Mouse (Mus musculus) ES-Bruce4 (cell line): ENCODE results near the gene Tmem189. TPM values are rescaled to one million over a fixed set of nuclear protein-coding genes. Genes with fewer than 3 reads are reported as not detected.

Source experiments
- H3K27ac ChIP-seq: 2 replicates; pipeline ENCODE4 v1.5.1; 2012; ENCODE audit warnings: low read length, inconsistent platforms; ENCODE audit not compliant: insufficient read depth
- H3K27me3 ChIP-seq: 2 replicates; pipeline ENCODE4 v1.6.1; 2012; ENCODE audit warnings: mild to moderate bottlenecking, low read length, inconsistent platforms; ENCODE audit not compliant: control insufficient read depth, poor library complexity, insufficient read depth, severe bottlenecking
- H3K36me3 ChIP-seq: 2 replicates; pipeline ENCODE4 v1.6.1; 2012; ENCODE audit warnings: inconsistent platforms, mild to moderate bottlenecking, low read length, moderate library complexity; ENCODE audit not compliant: control insufficient read depth, poor library complexity, insufficient read depth, severe bottlenecking
- H3K4me1 ChIP-seq: one replicate; pipeline ENCODE4 v1.8.1; 2011; ENCODE audit warnings: low read length; ENCODE audit not compliant: control insufficient read depth, insufficient read depth
- H3K4me3 ChIP-seq: 2 replicates; pipeline ENCODE4 v1.5.1; 2011; ENCODE audit warnings: low read depth, mild to moderate bottlenecking, low read length
- H3K9ac ChIP-seq: 2 replicates; pipeline ENCODE4 v1.6.1; 2012; ENCODE audit warnings: low read depth, mild to moderate bottlenecking, inconsistent platforms; ENCODE audit not compliant: poor library complexity, severe bottlenecking
- H3K9me3 ChIP-seq: replicated peaks from 2 replicates; pipeline ENCODE4 v1.6.1; 2012; ENCODE audit warnings: mild to moderate bottlenecking, low read length, inconsistent platforms; ENCODE audit not compliant: control insufficient read depth, poor library complexity, insufficient read depth, severe bottlenecking
- CTCF ChIP-seq: IDR thresholded peaks from one replicate; pipeline ENCODE4 v1.8.1; 2011; ENCODE audit warnings: low read depth, low read length
- EP300 ChIP-seq: IDR thresholded peaks from 2 replicates; pipeline ENCODE4 v1.6.1; 2011; ENCODE audit warnings: low read depth, low read length; ENCODE audit not compliant: insufficient read depth
- POLR2A ChIP-seq: IDR thresholded peaks from one replicate; pipeline ENCODE4 v1.8.1; 2011; ENCODE audit warnings: low read length; ENCODE audit not compliant: insufficient read depth
- polyA plus RNA-seq: library from polyadenylated mRNA; stranded (reverse); fragments of >200 nt; gene quantifications from 2 replicates; pipeline ENCODE4 v1.2.4, GENCODE M21; 2011; ENCODE audit warnings: low read depth; ENCODE audit not compliant: missing spikeins, insufficient read depth, insufficient read length

The Tmem189 gene
- polyA plus RNA-seq, 1 experiment = 45.6 TPM

DNA sequence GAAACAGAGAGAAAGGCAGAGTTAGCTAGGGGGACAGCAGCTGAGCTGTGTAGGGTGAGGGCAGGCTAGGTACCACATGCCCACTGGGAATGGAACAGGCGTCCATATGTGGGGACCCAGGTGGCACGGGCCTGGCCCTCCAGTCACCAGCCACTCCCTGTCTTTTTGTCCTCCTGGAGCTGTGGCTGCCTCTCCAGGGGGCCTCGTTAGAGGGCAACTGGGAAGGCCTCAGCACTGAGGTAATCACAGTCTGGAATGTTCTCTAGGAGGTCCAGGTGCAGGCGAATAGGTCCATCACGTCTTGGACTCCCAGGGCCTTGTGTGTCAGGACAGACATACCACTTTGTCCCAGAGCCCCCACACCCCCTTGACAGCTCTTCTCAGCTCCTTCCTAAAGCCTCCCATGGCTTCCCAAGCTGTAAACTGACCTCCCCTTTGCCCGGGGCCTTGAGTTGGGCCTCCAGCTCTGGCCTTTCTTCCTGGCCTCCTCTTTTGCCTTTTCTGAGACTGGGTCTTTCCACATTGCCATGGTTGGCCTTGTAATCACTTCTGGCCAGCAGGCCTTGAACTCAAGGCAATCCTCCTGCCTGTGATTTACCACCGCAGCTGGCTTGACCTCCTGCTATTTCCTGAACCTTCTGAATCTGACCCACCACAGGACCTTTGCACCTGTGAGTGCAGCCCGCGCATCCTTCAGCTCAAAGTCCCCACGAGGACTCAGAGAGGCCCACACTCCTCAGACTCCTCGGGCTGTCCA is 16.7 kb upstream of the Tmem189 start:
- no peak for TF ChIP-seq EP300
- no peak for TF ChIP-seq POLR2A
- no peak for TF ChIP-seq CTCF
- Histone ChIP-seq H3K9ac (no peak overlapping the region), H3K4me1 (peaks cover 4% of the 10 kb centered on the region), H3K27ac (no peak overlapping the region), H3K4me3 (no peak overlapping the region), H3K9me3 (no peaks in the 10 kb centered on the region), H3K27me3 (no peaks in the 10 kb centered on the region), H3K36me3 (no peaks in the 10 kb centered on the region)

DNA sequence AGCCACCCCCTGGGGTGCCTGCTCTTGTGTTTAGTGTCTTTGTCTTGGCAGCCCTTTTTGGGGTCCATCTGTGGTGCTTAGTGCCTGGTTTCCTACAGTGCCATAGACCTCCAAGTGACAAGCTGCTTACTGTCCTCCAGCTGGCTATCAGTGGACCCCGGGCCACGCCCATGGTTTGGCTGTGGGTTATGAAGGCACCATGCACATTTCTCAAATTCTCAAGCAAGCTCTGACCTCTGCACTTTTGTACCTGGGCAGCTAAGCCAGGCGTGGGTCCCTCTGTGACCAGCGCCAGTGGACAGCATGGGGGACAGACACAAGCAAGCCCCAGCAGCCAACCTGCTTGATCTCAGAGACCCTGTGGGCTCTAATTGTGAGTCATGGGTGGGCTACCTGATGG is 14.8 kb upstream of the Tmem189 start:
- no peak overlapping the region for H3K27ac ChIP-seq
- no peaks in the 10 kb centered on the region for H3K27me3 ChIP-seq
- H3K36me3 ChIP-seq = no peaks in the 10 kb centered on the region
- H3K4me3 ChIP-seq = no peak overlapping the region
- peaks cover 4% of the 10 kb centered on the region for H3K4me1 ChIP-seq
- H3K9ac ChIP-seq = no peak overlapping the region
- TF ChIP-seq EP300 (no peak), POLR2A (no peak), CTCF (no peak)
- H3K9me3 ChIP-seq = no peaks in the 10 kb centered on the region

DNA sequence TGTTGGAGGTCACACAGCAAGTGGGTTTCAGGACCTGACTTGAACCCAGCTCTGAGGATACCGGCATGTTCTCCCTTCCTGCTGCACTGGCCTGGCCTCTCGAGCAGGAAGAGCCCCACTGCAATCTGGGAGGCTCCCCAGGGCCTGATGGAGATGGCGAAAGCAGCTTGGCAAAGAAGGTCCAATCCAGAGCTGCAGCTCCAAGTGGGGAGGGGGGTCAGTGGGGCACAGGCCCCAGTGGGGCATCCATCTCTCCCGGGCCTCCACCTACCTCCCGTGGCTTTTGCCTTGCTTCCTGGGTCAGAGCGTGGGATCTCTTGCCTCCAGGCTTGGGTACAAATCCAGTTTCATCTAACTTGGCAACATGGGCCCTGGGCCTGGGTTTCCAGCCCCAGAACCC is 12.5 kb upstream of the Tmem189 start:
- no peaks in the 10 kb centered on the region for H3K27me3 ChIP-seq
- no peaks in the 10 kb centered on the region for H3K36me3 ChIP-seq
- H3K9ac ChIP-seq = no peak overlapping the region
- no peaks in the 10 kb centered on the region for H3K9me3 ChIP-seq
- TF ChIP-seq POLR2A (no peak), EP300 (no peak), CTCF (no peak)
- no peak overlapping the region for H3K4me3 ChIP-seq
- H3K27ac ChIP-seq = no peak overlapping the region
- no peaks in the 10 kb centered on the region for H3K4me1 ChIP-seq

- TF ChIP-seq CTCF = no peak
- TF ChIP-seq EP300 = no peak
- TF ChIP-seq POLR2A = no peak
- H3K4me1 ChIP-seq = no peaks in the 10 kb centered on the region
- H3K27me3 ChIP-seq = no peaks in the 10 kb centered on the region
- H3K27ac ChIP-seq = no peak overlapping the region
- no peaks in the 10 kb centered on the region for H3K9me3 ChIP-seq
- H3K9ac ChIP-seq = no peak overlapping the region
- H3K36me3 ChIP-seq = no peaks in the 10 kb centered on the region
- H3K4me3 ChIP-seq = no peak overlapping the region
Observed at GRCm38 (mm10) chr2:167701472-167701871, 11.8 kb upstream of the Tmem189 start.

GRCm38 (mm10) chr2:167700018-167700417 is 10.4 kb upstream of the Tmem189 start:
- Histone ChIP-seq H3K4me3 (no peak overlapping the region), H3K9ac (no peak overlapping the region), H3K4me1 (no peaks in the 10 kb centered on the region), H3K27ac (no peak overlapping the region), H3K36me3 (no peaks in the 10 kb centered on the region), H3K9me3 (no peaks in the 10 kb centered on the region), H3K27me3 (no peaks in the 10 kb centered on the region)
- TF ChIP-seq CTCF (no peak), EP300 (no peak), POLR2A (no peak)

DNA sequence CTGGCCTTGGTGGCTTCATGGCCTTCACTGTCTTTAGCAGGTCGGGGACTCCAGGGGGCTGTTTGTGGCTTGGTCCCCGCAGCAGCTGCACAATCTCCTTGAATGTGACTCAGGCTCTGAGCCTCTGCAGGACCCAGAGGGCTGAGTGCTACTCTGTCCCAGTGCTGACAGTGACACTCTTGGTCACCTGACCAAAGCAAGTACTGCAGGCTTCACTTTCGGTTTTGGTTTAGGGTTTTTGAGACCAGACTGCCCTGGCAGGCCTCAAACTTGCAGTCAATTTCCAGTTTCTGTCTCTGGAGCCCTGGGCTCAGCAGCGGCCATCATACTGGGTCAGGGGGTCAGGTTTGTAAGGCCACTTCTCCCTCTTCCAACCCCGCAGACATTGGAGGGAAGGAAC is 8.3 kb upstream of the Tmem189 start:
- TF ChIP-seq CTCF (no peak), POLR2A (no peak), EP300 (no peak)
- no peak overlapping the region for H3K4me3 ChIP-seq
- H3K9me3 ChIP-seq = no peaks in the 10 kb centered on the region
- no peak overlapping the region for H3K27ac ChIP-seq
- no peak overlapping the region for H3K9ac ChIP-seq
- no peaks in the 10 kb centered on the region for H3K4me1 ChIP-seq
- no peaks in the 10 kb centered on the region for H3K36me3 ChIP-seq
- H3K27me3 ChIP-seq = no peaks in the 10 kb centered on the region
